Mouse (Mus musculus): ENCODE measurements around the gene Reck. TPM values are rescaled to one million over a fixed set of nuclear protein-coding genes. Genes with fewer than 3 reads are reported as not detected.

The Reck gene
- total RNA-seq, 2 experiments from 2014 or later = 5.7 to 7.3 TPM

- no peak for DNase-seq (ENCODE audit: low spot score in 2 of 2)
- intact Hi-C loops (cut with DNase I) = no loop called here
Observed at GRCm38 (mm10) chr4:43964951-43965684, 89.8 kb downstream of the Reck start.

DNA sequence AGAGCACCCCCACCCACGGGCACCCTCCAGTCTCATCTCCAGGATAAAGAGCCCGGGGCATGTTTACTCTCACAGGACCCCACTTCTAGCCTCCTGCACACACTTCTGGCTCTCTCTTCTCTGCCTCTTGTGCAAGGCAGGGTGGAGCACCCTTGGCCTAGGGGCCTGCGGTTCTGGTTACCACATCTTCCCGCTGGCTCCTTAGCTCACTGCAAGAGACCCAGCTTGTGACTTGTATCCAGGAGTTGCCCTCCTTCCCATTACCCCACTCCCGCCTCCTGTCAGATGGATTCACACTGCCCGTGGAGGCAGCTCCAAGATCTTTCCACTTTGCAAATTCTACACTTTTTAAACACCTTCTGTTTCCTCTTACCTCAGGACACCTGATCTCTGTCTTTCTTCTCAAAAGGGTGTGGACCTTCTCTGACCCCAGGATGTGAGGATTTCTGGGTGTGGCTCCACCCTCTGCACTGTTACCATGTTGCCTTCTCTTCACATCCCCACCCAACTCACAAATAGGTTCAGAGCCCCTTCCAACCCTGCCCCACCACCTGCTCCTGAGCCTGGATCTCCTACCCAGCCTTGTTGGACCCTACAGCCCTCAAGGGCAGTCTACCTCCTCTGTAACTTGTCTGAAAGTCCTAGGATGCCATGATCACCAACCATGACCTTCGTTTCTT, 90.7 kb downstream of the Reck start:
- intact Hi-C loops (cut with DNase I) = no loop called here

DNA sequence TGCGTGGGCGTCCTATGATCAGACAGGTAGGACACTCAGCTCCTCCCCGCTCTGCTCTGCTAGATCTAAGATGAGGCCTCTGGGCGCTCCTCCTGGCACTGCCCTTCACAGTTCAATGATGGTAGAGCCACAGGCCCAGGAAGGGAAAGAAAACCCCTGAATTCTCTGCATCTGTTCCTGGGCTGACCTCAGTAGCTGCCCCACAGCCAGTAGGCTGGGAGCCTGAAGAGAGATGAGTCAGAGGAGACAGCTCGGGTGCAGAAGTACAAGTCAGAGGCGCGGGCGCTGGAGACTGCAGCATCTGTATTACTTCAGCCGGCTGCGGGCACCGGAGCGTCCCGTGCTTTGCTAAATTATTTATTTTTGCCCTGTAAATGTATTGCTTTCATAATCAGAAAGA, 93.3 kb downstream of the Reck start:
- intact Hi-C loops (cut with DNase I) = no loop called here

More for the DNA sequence above, 90.7 kb downstream of the Reck start:
- no peak for DNase-seq (ENCODE audit: low spot score in 2 of 2)

DNA sequence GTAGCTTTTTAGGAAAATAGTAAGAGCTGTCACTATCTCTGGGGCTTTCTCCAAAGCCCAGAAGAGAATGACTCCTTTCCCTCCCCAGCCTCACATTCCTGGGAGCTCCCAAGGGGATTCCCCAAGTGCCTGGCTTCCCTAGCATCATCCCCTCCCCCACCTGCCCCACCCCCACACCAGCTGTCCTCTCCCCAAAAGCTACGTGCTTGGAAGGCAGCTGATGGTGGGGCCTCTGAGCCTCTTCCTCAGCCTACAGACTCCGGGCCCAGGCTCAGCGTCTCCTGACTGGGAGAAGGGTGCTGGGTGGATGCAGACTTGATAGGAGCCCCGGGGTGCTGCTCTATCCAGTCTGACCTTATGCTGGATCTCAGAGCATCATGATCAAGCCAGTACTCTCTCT, 94.0 kb downstream of the Reck start:
- intact Hi-C loops (cut with DNase I) = no loop called here
- no peak for DNase-seq (ENCODE audit: low spot score in 2 of 2)

More for the DNA sequence above, 93.3 kb downstream of the Reck start:
- peak; percentile 28 to 36 for DNase-seq (ENCODE audit: low spot score in 2 of 2)

GRCm38 (mm10) chr4:43970393-43971330, 95.3 kb downstream of the Reck start:
- DNase-seq (ENCODE audit: low spot score in 2 of 2) = no peak
- intact Hi-C loops (cut with DNase I) = no loop called here

DNA sequence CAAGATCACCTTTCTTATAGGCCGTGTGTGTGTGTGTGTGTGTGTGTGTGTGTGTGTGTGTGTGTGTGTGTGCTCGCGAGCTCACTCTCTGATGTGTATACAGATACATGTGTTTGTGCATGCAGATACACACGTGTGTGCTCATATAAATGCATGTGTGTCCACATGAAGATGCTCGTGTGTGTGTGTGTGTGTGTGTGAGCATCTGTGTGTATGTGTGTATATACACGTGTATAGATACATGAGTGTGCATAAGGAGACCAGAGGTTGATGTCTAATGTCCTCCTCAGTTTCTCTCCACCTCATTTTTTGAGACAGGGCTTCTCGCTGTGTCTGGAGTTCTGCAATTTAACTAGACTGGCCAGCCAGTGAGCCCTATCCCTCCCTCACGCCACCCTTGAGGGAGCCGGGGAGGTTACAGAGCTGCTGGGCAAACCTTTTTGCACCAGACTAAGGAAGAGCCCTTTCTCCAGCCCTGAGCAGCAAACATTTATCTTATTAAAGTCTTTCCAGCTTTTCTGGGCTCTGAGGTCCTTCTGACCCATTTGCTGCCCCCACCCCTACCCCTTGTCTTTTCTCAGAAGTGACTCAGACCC, 96.3 kb downstream of the Reck start:
- no peak for DNase-seq (ENCODE audit: low spot score in 2 of 2)
- intact Hi-C loops (cut with DNase I) = no loop called here

GRCm38 (mm10) chr4:43972137-43972591, 96.8 kb downstream of the Reck start:
- no peak for DNase-seq (ENCODE audit: low spot score in 2 of 2)
- intact Hi-C loops (cut with DNase I) = no loop called here

GRCm38 (mm10) chr4:43973526-43973981, 98.2 kb downstream of the Reck start:
- DNase-seq (ENCODE audit: low spot score in 2 of 2) = peak in 1 of 2 experiments; percentile 20
- intact Hi-C loops (cut with DNase I) = no loop called here

GRCm38 (mm10) chr4:43974914-43975616, 99.7 kb downstream of the Reck start:
- intact Hi-C loops (cut with DNase I) = no loop called here

DNA sequence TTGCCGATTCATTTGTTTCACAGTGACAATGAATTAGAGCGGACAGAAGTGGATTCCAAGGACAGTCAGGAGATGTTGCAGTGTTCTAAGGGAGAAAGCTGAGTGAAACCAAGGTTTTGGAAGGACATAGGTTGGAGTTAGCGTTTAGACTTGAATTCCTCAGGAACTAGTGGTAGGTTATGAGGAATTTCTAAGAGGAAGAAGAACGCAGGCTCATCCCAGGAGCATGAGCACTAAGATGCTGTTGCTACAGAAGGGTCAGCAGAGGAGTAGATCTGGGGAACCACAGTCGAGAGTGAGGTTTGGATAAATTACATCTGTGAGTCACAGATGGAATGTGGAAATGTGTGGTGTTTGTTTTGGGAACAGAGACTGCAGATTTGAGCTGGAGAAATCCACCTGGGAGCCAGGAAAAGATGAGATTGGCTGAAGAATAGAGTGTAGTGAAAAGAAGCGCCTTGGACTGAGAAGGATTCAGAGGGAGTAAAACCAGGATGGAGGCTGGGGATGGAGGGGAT, 101.0 kb downstream of the Reck start:
- intact Hi-C loops (cut with DNase I) = no loop called here
- DNase-seq (ENCODE audit: low spot score in 2 of 2) = no peak

More at GRCm38 (mm10) chr4:43974914-43975616, 99.7 kb downstream of the Reck start:
- DNase-seq (ENCODE audit: low spot score in 2 of 2) = no peak

DNA sequence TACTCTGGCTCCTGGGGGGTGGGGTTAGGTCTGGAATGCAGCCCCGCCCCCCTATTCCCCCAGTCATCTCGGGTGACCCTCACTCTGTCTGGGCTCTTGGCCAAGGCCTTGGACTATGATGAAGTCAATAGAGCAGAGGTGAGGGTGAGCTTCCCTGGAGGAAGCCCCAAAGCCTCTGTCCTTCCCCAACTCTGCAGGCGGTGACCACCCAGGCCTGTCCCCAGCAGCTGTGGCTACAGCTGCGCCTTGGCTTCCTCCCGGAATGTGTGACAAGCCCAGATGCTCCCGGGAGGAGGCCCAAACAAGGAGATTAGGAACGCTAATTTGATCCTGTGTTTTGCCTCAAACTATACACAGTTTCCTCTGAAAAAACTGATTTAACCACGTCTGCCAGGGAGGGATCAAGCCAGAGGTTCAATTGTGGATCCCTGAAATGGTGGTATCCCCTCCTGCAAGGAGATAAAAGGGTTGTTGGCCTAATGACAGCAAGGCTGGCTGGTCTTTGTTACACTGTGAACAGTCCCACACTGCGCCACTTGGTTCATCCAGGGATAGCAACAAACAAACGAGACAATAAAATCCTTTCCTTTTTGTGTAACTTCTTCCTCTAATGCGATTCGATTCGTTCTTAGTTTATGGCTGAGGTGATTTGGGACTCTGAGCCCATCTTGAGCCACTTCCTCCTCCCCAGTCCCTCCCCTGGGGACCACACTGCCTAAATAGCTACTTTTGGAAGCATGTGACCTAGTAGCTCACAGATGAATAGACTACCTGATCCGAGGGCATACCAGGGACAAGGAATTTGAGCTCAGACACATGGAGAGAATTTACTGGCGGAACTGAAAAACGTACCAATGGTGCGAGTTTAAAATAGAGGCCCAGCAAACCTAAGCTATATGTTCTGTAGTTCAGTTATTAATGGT, 103.5 kb downstream of the Reck start:
- intact Hi-C loops (cut with DNase I) = no loop called here
- DNase-seq (ENCODE audit: low spot score in 2 of 2) = no peak

DNA sequence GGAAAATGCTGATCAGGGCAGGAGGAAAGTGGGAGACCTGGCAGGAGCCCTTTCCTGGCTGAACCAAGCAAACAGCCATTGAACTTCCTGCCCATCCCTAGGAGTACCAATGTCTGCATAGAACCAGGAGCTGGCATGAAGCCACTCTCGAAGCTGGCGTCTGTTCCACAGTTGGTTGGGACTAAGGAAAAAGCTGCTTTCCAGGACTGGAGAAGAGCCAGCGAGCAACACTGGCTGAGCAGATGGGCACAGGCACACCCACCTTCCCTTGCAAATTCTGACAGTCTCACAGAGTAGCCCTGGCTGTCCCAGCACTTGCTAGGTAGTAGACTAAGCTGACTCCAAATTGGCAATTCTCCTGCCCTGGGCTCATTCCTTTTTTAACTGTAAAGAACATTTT, 104.4 kb downstream of the Reck start:
- intact Hi-C loops (cut with DNase I) = loop anchor here (5.0 to 10.0 kb wide), 2 partner anchors 72 to 215 kb away; no protein-coding TSS in a partner anchor
- peak; percentile 88 to 90 for DNase-seq (ENCODE audit: low spot score in 2 of 2)

GRCm38 (mm10) chr4:43980236-43980635, 104.9 kb downstream of the Reck start:
- intact Hi-C loops (cut with DNase I) = loop anchor here (5.0 to 10.0 kb wide), 2 partner anchors 73 to 215 kb away; no protein-coding TSS in a partner anchor
- no peak for DNase-seq (ENCODE audit: low spot score in 2 of 2)

GRCm38 (mm10) chr4:43980846-43981245, 105.5 kb downstream of the Reck start:
- DNase-seq (ENCODE audit: low spot score in 2 of 2) = no peak
- intact Hi-C loops (cut with DNase I) = loop anchor here (5.0 to 10.0 kb wide), 2 partner anchors 74 to 216 kb away; no protein-coding TSS in a partner anchor

DNA sequence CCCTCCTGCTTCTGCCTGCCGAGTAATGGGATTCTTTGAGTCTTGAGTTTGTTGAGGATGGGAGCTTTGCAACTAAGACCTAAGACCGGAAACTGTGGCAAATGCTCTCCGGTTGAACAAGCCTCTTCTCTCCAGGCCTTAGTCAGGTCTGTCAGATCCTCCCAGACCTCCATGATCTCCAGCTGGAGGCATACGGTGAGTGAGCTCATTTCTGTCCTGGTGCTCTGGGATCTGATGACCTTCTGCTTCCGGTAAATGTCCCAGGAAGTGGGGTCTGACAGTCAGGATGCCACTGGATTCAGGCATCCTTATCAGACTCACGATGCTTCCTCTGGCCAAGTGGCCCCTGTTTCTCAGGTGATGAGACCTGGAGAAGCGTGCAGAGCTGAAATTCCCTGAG, 105.9 kb downstream of the Reck start:
- DNase-seq (ENCODE audit: low spot score in 2 of 2) = no peak
- intact Hi-C loops (cut with DNase I) = loop anchor here (5.0 to 10.0 kb wide), 2 partner anchors 74 to 216 kb away; no protein-coding TSS in a partner anchor

DNA sequence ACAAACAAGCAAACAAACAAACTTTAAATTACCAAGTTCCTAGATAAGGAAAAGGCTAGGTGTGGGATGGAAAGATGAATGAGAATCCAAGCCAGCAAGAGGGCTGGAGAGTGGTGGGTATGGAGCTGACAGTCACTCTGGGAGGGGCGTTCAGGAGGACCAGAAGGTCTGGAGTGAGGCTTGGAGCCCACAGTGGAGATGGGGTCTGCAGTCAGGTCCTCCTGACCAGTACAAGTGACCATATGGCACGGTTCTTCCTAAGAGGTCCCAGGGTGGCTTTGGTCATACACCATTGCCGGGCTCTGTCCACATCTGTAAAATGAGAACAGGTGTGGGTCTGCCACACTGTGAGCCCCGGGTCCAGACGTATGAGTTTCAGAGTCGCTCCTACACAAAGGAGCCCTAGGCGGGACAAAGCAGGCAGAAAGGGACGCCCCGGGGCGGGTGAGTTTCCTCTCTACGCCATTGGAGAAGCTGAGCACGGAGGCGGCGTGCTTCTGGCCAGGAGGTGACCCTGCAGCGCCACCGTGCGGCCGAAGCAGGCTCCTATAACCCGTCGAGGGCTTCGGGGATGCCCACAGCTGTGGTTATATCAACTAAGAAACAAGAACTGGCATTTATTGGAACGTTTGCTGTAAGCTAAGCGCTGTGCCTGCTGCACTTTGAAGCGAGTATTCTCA, 106.9 kb downstream of the Reck start:
- peak; percentile 90 to 93 for DNase-seq (ENCODE audit: low spot score in 2 of 2)
- intact Hi-C loops (cut with DNase I) = loop anchor here (2.0 to 10.0 kb wide), 3 partner anchors 55 to 217 kb away; no protein-coding TSS in a partner anchor

DNA sequence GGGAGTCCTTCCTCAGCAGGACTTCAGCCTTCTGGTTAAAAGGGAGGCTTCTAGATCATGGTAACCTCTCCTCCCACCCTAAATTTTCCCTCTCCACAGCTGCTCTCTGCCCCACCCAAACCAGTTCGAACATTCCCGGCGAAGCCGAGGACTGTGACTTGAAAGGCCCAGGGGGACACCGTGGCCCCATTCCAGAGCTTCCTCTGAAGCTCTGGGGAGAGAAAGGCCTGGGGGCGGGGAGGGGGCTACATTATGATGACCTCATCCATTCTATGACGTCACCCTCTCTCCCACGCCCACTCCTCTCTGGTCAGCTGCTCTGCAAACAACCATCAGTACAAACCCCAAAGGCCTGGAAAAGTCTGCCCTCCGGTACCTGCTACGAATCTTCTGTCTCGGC, 107.9 kb downstream of the Reck start, which contains the start of gene Ccin:
Gene Ccin (plus strand): TSS at position 303 of the 400 bp plus-strand sequence.
- intact Hi-C loops (cut with DNase I) = loop anchor here (2.0 to 10.0 kb wide), 3 partner anchors 56 to 218 kb away; no protein-coding TSS in a partner anchor
- DNase-seq (ENCODE audit: low spot score in 2 of 2) = no peak
